Mouse (Mus musculus) cerebellum, adult 9-11 months (tissue): ENCODE measurements around the gene Lamc1.
"Not testable (repeated sequence)": the region's sequence is repeated elsewhere in the genome, so short reads cannot be mapped to it uniquely, and the experiment has no call there.

ENCODE experiments used
- DNase-seq: peaks from one replicate; pipeline ENCODE4 v3.0.0; 2022

Gene Lamc1

GRCm38 (mm10) chr1:153331206-153331605 is 1.4 kb downstream of the Lamc1 start:
- no peak for DNase-seq

- no peak for DNase-seq
These were observed 3.3 kb downstream of the Lamc1 start for GRCm38 (mm10) chr1:153329306-153329705.

GRCm38 (mm10) chr1:153327063-153327462 is 5.5 kb downstream of the Lamc1 start:
- DNase-seq = no peak

- no peak for DNase-seq
These were observed 6.4 kb downstream of the Lamc1 start for GRCm38 (mm10) chr1:153326226-153326625.

GRCm38 (mm10) chr1:153321404-153321803 is 11.2 kb downstream of the Lamc1 start:
- DNase-seq = no peak

GRCm38 (mm10) chr1:153320554-153321147 is 11.9 kb downstream of the Lamc1 start:
- DNase-seq = no peak

GRCm38 (mm10) chr1:153320121-153320520 is 12.5 kb downstream of the Lamc1 start:
- DNase-seq = no peak

- DNase-seq = no peak
These were observed 13.8 kb downstream of the Lamc1 start for GRCm38 (mm10) chr1:153318741-153319140.

GRCm38 (mm10) chr1:153318287-153318686 is 14.3 kb downstream of the Lamc1 start:
- no peak for DNase-seq

- DNase-seq = no peak
These were observed 14.9 kb downstream of the Lamc1 start for GRCm38 (mm10) chr1:153317486-153318260.

- no peak for DNase-seq
These were observed 15.6 kb downstream of the Lamc1 start for GRCm38 (mm10) chr1:153316956-153317355.

- DNase-seq = no peak
These were observed 16.3 kb downstream of the Lamc1 start for GRCm38 (mm10) chr1:153316286-153316685.

GRCm38 (mm10) chr1:153315121-153315520 is 17.5 kb downstream of the Lamc1 start:
- DNase-seq = no peak

- DNase-seq = no peak
These were observed 19.6 kb downstream of the Lamc1 start for GRCm38 (mm10) chr1:153312992-153313391.

GRCm38 (mm10) chr1:153310190-153310589 is 22.4 kb downstream of the Lamc1 start:
- no peak for DNase-seq

- DNase-seq = no peak
These were observed 23.3 kb downstream of the Lamc1 start for GRCm38 (mm10) chr1:153309310-153309709.

GRCm38 (mm10) chr1:153308915-153309296 is 23.7 kb downstream of the Lamc1 start:
- no peak for DNase-seq

GRCm38 (mm10) chr1:153308179-153308914 is 24.2 kb downstream of the Lamc1 start:
- no peak for DNase-seq

GRCm38 (mm10) chr1:153307509-153308178 is 24.9 kb downstream of the Lamc1 start:
- no peak for DNase-seq

- not testable (repeated sequence) for DNase-seq
These were observed 26.9 kb downstream of the Lamc1 start for GRCm38 (mm10) chr1:153305728-153306127.

- not testable (repeated sequence) for DNase-seq
These were observed 27.3 kb downstream of the Lamc1 start for GRCm38 (mm10) chr1:153305249-153305648.

GRCm38 (mm10) chr1:153299436-153299835 is 33.1 kb downstream of the Lamc1 start:
- DNase-seq = not testable (repeated sequence)

GRCm38 (mm10) chr1:153297774-153298363 is 34.7 kb downstream of the Lamc1 start:
- DNase-seq = not testable (repeated sequence)
